Comparison of ENCODE assay signal across 17 mouse cellular contexts in genomic region chr2:120826936-120827638, GRCm38 (mm10).
"Had no signal": no experiment of that assay in that cellular context is flagged by ENCODE, and none has a peak within 500 bp of the region (broad histone marks: within the 10 kb centered on the region; RNA-seq: fewer than 3 reads in every experiment).

No protein-coding gene starts in this region.

- H3K36me3 ChIP-seq: lung, embryonic 15.5 days had no signal

- H3K4me1 ChIP-seq: limb, embryonic 12.5 days; limb, embryonic 15.5 days; lung, embryonic 15.5 days had no signal

- H3K4me3 ChIP-seq: layer of hippocampus, adult 2 months; left cerebral cortex, adult 2 months; limb, embryonic 12.5 days; limb, embryonic 15.5 days; lung, embryonic 15.5 days; megakaryocyte, embryonic 14.5 days had no signal

- H3K4me2 ChIP-seq: limb, embryonic 12.5 days; limb, embryonic 15.5 days; lung, embryonic 15.5 days; midbrain, embryonic 11.5 days had no signal

- H3K9me3 ChIP-seq: limb, embryonic 12.5 days; limb, embryonic 15.5 days; lung, embryonic 15.5 days had no signal

- DNase-seq: kidney, adult 18-20 months; kidney, adult 9 months; kidney, postnatal 14 days; layer of hippocampus, postnatal 36 days; left cerebral cortex, postnatal 4 days; midbrain, embryonic 14.5 days; thymus, adult 18-20 months; thymus, postnatal 36 days had no signal

- H3K27me3 ChIP-seq: limb, embryonic 12.5 days; limb, embryonic 15.5 days; lung, embryonic 15.5 days; megakaryocyte, embryonic 14.5 days had no signal

- H3K9ac ChIP-seq: limb, embryonic 12.5 days; limb, embryonic 15.5 days; liver, embryonic 14.5 days; lung, embryonic 15.5 days had no signal

- H3K27ac ChIP-seq: layer of hippocampus, adult 2 months; left cerebral cortex, adult 2 months; limb, embryonic 12.5 days; limb, embryonic 15.5 days; liver, embryonic 14.5 days; lung, embryonic 15.5 days; macrophage had no signal
